Mouse (Mus musculus): ENCODE data around the gene Ptprt.

Ptprt gene

GRCm38 (mm10) chr2:161534151-161534550 lies 1126.8 kb downstream of the Ptprt start:
- DNase-seq (ENCODE audit: low read depth) = no peak

- no peak for DNase-seq (ENCODE audit: low read depth)
Observed at GRCm38 (mm10) chr2:161527192-161527591, 1133.8 kb downstream of the Ptprt start.

GRCm38 (mm10) chr2:161519671-161520070 lies 1141.3 kb downstream of the Ptprt start:
- no peak for DNase-seq (ENCODE audit: low read depth)

- DNase-seq (ENCODE audit: low read depth) = no peak
Observed at GRCm38 (mm10) chr2:161516921-161517320, 1144.0 kb downstream of the Ptprt start.

GRCm38 (mm10) chr2:161513256-161513655 lies 1147.7 kb downstream of the Ptprt start:
- no peak for DNase-seq (ENCODE audit: low read depth)

GRCm38 (mm10) chr2:161511880-161512570 lies 1148.9 kb downstream of the Ptprt start:
- DNase-seq (ENCODE audit: low read depth) = peak; percentile 29

GRCm38 (mm10) chr2:161511101-161511759 lies 1149.7 kb downstream of the Ptprt start:
- no peak for DNase-seq (ENCODE audit: low read depth)

GRCm38 (mm10) chr2:161499097-161499899 lies 1161.6 kb downstream of the Ptprt start:
- DNase-seq (ENCODE audit: low read depth) = no peak

- DNase-seq (ENCODE audit: low read depth) = no peak
Observed at GRCm38 (mm10) chr2:161498449-161499096, 1162.4 kb downstream of the Ptprt start.

GRCm38 (mm10) chr2:161481741-161482140 lies 1179.2 kb downstream of the Ptprt start:
- DNase-seq (ENCODE audit: low read depth) = no peak

GRCm38 (mm10) chr2:161480445-161480844 lies 1180.5 kb downstream of the Ptprt start:
- DNase-seq (ENCODE audit: low read depth) = no peak
